27 mouse cellular contexts compared by ENCODE assay signal in the genomic region with DNA sequence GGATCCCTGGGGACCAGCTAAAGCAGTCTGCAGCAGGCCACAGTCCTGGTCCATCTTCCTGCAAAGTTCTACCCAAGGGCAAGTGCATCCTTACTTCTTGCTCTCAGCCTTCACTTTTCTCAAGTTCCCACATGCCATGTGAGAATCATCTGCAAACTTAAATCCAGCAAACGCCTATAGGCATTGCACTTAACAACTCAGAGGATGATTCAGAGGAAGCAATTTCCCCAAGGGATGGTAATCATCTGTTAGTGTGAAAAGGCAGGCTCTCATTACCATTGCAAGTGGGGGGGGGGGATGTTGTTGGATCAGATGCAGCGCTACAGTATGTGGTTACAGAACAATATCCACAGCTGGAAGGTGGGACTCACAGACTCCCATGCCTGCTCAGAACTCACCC. TPM values are rescaled to one million over a fixed set of nuclear protein-coding genes. Genes with fewer than 3 reads are reported as not detected.
A peak's percentile ranks its signal among the peaks of the same experiment; 100 is the strongest.
DNase-seq lines count a peak whose midpoint lies in the region; ATAC-seq and TF ChIP-seq lines count a peak whose summit lies in the region.
"Had no signal": no experiment of that assay in that cellular context is flagged by ENCODE, and none has a peak within 500 bp of the region (broad histone marks: within the 10 kb centered on the region; RNA-seq: fewer than 3 reads in every experiment).

No protein-coding gene starts in this region.

- no peaks in the 10 kb centered on the region for H3K9me3 ChIP-seq in heart, embryonic 15.5 days (replicated peaks)
- H3K9me3 ChIP-seq: embryonic facial prominence, embryonic 13.5 days; forebrain, embryonic 10.5 days; forebrain, embryonic 15.5 days; G1E; heart, embryonic 13.5 days; hindbrain, embryonic 10.5 days; hindbrain, embryonic 15.5 days had no signal

- no peak for TF ChIP-seq POLR2A in embryonic fibroblast, embryonic 13.5 days (IDR thresholded peaks at IDR 0.05; ENCODE audit: low read depth, low read length)

- H3K9ac ChIP-seq in heart, embryonic 15.5 days, result no peak overlapping the region
- H3K9ac ChIP-seq: embryonic facial prominence, embryonic 13.5 days; forebrain, embryonic 15.5 days; heart, embryonic 13.5 days; hindbrain, embryonic 15.5 days had no signal

- 81% methylated on average over 2 of the region's 2 CpGs for WGBS in heart, embryonic 15.5 days

- no peaks in the 10 kb centered on the region for H3K27me3 ChIP-seq in heart, embryonic 15.5 days
- H3K27me3 ChIP-seq: embryonic facial prominence, embryonic 13.5 days; forebrain, embryonic 15.5 days; heart, embryonic 13.5 days; hindbrain, embryonic 15.5 days; Patski had no signal

- H3K36me3 ChIP-seq in heart, embryonic 15.5 days, result no peaks in the 10 kb centered on the region
- H3K36me3 ChIP-seq: embryonic facial prominence, embryonic 13.5 days; forebrain, embryonic 10.5 days; forebrain, embryonic 15.5 days; heart, embryonic 13.5 days; hindbrain, embryonic 10.5 days; hindbrain, embryonic 15.5 days had no signal

- DNase-seq in heart, adult 11 months, result no peak
- peak; percentile 37 for DNase-seq in NIH3T3 (ENCODE audit: low read depth)
- no peak for DNase-seq in right cerebral cortex, adult 18-20 months
- no peak for DNase-seq in cerebellum, adult 8-10 months
- DNase-seq: adrenal gland, postnatal 25 days; B cell, adult 2 months; cerebellum, adult 11 months; cerebellum, adult 9-10 months; cerebellum, postnatal 25 days; gastrocnemius, postnatal 10 days; heart, adult 2 months; heart, postnatal 14 days; kidney, adult 8-10 months had no signal

- peak overlapping the region; percentile 81; the same call in 1 of the 2 replicates for H3K27ac ChIP-seq in heart, embryonic 15.5 days
- H3K27ac ChIP-seq in embryonic fibroblast, embryonic 13.5 days (ENCODE audit: insufficient read depth, low read length), result 0 out of 2 replicates have a peak overlapping the region, but pooled peaks have one; percentile 5
- H3K27ac ChIP-seq: embryonic facial prominence, embryonic 13.5 days; forebrain, embryonic 10.5 days; forebrain, embryonic 15.5 days; heart, adult 2 months; hindbrain, embryonic 10.5 days; hindbrain, embryonic 15.5 days had no signal

- no peak for TF ChIP-seq CTCF in embryonic fibroblast, embryonic 13.5 days (IDR thresholded peaks at IDR 0.05; ENCODE audit: borderline replicate concordance, insufficient read depth, low read length)

- no peak for ATAC-seq in heart, embryonic 15.5 days (replicated peaks; ENCODE audit: insufficient number of reproducible peaks, insufficient read depth, low FRiP score, low read depth)
- ATAC-seq: activated CD4-positive, CD25-positive, alpha-beta regulatory T cell, adult 4 months; CD4-positive, CD25-positive, alpha-beta regulatory T cell, adult 4 months; forebrain, embryonic 15.5 days; intestine, embryonic 16.5 days; Patski had no signal

- no peak overlapping the region for H3K4me3 ChIP-seq in heart, embryonic 15.5 days
- no peak overlapping the region for H3K4me3 ChIP-seq in embryonic fibroblast, embryonic 13.5 days (ENCODE audit: insufficient read depth, low read length)
- H3K4me3 ChIP-seq: embryonic facial prominence, embryonic 13.5 days; erythroblast, embryonic 14.5 days; forebrain, embryonic 10.5 days; forebrain, embryonic 15.5 days; heart, adult 2 months; heart, embryonic 13.5 days; hindbrain, embryonic 10.5 days; hindbrain, embryonic 15.5 days had no signal

- H3K4me2 ChIP-seq in heart, embryonic 15.5 days, result no peak overlapping the region
- H3K4me2 ChIP-seq: embryonic facial prominence, embryonic 13.5 days; forebrain, embryonic 15.5 days; hindbrain, embryonic 15.5 days had no signal

- H3K4me1 ChIP-seq in heart, embryonic 15.5 days (replicated peaks), result peaks cover 26% of the 10 kb centered on the region
- peaks cover 6% of the 10 kb centered on the region for H3K4me1 ChIP-seq in embryonic fibroblast, embryonic 13.5 days (ENCODE audit: control insufficient read depth, insufficient read depth, low read length)
- H3K4me1 ChIP-seq: forebrain, embryonic 10.5 days; forebrain, embryonic 15.5 days; hindbrain, embryonic 10.5 days; hindbrain, embryonic 15.5 days had no signal

RNA-seq across cellular contexts. Expression of gene Nrip3, which starts 12.7 kb away (rescaled TPM):
- polyA plus RNA-seq in heart, embryonic 15.5 days (2015; fragmentation: Nextera tagmentation; extraction: Ambion mirVana), result 0.26 and 0.82 TPM in 2 replicates
- 0.17 and 0.39 TPM in 2 replicates for polyA plus RNA-seq in embryonic fibroblast, embryonic 13.5 days (2011; ENCODE audit: insufficient read length, low read depth, missing spikeins)
- polyA plus RNA-seq: G1E had no signal

RNA-seq across cellular contexts. Expression of gene Tmem9b, which starts 41.9 kb away (rescaled TPM):
- 56.4 and 57.1 TPM in 2 replicates for polyA plus RNA-seq in heart, embryonic 15.5 days (2015; fragmentation: Nextera tagmentation; extraction: Ambion mirVana)
- 45.3 and 45.8 TPM in 2 replicates for polyA plus RNA-seq in embryonic fibroblast, embryonic 13.5 days (2011; ENCODE audit: insufficient read length, low read depth, missing spikeins)
